Mouse (Mus musculus): ENCODE data around the gene Rusc2.

The Rusc2 gene

DNA sequence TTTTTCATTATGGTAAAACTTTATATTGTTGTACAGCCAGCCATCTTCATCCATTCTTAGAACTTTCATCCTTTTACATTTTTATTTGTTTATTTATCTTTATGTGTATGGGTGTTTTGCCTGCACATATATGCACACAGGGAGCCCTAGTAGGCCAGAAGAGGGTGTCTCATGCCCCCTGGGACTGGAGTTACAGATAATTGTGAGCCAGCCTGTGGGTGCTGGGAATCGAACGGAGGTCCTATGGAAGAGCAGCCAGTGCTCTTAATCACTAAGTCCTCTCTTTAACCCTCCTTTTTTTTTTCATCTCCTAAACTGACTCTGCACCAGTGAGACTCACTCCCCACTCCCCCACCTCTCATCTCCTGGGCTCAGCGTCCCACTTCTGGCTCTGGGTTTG lies 2.8 kb downstream of the Rusc2 start:
- DNase-seq (ENCODE audit: low spot score), result no peak

DNA sequence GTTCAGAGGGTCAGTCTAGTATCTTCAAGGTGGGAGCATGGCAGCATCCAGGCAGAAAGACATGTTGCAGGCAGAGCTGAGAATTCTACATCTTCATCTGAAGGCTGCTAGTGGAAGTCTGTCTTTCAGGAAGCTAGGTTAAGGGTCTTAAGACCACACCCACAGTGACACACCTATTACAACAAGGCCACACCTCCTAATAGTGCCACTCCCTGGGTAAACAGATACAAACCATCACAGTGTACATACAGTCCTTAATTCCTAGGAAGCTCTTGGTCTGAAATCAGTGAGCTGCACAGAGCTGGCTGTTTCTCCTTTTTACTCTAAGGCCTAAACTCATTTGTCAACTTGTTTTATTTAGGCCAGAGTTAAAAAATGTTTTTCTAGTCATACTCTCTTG lies 5.2 kb downstream of the Rusc2 start:
- no peak for DNase-seq (ENCODE audit: low spot score)

DNA sequence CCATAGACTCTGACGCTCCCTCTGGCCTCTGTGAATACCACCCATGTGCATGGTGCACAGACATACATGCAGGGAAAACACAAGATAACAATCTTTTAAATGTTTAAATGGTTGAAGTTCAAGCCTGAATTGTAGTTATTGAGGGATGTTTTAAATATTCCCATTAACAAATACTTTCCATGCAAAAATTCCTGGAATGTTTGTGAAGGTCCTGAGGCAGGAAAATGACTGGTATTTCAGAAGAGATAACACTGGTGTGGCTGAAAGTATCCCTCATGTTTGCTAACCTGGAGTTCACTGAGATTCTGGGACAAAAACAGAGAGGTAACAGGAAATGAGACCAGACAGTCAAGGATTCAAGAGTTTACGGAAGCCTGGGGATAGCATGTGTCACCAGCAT lies 7.6 kb downstream of the Rusc2 start:
- DNase-seq (ENCODE audit: low spot score), result no peak

DNA sequence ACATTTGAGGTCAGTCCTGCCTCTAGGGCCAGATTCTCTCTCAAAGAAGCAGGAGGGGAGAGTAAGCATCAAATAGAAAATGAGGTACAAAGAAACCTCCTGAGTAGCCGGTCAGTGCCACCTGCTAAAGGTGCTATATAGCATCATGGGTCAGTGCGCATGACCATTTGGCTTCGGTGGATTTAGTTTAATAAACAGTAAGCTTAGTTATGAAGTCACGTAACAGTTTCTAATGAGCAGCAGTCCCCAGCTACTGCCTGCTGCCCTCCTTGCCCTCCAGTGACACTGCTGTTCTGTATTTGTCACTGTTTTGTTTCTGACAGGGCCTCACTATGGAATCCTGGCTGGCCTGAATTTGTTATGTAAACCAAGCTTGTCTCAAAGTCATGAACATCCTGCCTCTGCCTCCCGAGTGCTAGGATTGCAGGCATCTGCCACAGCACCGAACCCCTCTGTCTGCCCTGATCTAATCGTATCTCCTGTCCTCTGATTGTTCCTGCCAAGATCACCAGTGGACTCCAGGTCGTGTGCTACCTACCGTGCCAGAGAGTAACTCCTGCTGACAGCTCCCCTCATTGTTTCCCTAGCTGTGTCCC lies 8.2 kb downstream of the Rusc2 start:
- DNase-seq (ENCODE audit: low spot score), result no peak

DNA sequence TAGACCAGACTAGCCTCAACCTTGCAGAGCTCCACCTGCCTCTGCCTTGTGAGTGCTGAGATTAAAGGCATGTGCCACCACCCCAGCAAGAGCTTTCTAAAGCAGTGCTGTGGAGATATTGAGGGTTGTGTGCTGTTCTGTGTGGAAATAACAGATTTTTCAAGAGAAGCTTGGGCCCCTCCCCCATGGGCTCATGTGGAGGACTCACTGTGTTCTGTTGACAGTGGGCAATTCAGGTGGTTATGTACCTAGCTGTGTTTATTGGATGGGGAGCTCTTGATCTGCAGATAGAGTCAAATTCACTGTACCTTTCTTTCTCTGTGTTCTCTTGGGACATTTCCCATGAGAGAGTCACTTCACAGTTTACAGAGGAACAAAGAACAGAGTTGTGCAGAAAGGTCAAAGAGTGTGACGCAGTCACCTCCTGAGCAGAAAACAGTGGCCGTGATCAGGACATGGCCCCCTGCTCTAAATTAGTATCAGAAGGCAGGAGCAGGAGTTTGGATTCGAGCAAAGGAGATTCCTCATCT lies 9.8 kb downstream of the Rusc2 start:
- DNase-seq (ENCODE audit: low spot score), result no peak

DNA sequence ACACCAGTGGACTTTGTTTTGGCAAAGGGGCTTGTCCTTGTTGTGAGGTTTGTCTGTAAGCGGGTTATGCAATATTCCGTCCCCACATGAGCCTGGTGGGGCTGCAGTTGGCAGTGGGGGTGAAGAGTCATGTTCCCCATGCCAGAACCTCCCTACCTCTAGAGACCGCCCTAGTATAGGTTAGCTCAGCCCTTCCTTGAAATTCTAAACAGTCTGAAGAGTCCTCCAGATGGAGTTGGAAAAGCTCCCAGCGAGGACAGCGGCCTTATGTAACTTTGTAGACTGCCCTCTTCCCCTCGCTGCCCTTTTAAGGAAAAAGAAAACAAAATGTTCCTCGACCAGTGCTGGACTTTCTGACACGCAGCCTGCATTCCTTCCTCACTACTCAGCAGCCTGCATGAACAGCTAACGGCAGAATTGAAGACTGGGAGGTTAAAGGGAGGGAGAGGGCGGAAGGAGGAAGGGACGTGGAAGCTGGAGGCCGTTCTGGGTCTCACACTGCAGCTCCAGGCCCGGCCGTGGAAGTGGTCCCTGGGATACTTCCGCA lies 12.6 kb downstream of the Rusc2 start:
- DNase-seq (ENCODE audit: low spot score), result peak; percentile 65

DNA sequence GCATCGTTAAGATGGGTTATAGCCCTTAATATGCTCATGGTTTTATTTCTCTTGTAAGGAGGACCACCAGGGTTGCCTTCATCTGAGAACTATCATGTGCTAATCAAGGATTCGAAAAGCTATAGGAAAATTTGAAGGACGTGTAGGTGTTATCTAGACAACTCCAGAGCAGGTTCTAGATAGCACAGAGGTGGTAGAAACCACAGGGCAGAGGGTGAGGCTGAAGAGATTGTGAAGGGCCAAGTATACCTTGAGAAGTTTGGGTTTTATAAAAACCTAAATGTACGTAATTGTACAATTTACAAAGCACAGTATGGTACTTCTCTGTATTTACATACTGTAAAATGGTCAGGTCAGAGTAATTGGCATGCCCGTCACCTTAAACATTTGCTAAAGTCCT lies 13.4 kb downstream of the Rusc2 start:
- DNase-seq (ENCODE audit: low spot score), result no peak

DNA sequence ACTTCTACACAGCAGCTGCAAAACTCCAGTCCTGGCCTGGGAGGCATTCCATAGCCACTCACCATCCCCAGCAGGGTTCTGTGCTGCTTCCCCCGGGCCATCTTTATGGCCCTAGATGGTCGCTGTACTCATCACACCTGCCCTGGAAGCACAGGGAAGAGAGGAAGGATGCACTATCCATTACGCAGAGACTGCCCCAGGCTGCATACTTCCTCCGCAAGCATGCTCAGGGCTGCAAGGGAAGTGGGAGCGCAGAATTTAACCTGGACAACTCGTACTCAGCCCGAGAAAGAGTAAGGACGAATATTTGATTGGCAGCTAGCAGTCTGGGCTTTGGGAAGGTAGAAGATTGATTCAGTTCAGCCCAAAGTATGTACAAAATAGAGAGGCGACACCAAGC lies 14.1 kb downstream of the Rusc2 start:
- no peak for DNase-seq (ENCODE audit: low spot score)

DNA sequence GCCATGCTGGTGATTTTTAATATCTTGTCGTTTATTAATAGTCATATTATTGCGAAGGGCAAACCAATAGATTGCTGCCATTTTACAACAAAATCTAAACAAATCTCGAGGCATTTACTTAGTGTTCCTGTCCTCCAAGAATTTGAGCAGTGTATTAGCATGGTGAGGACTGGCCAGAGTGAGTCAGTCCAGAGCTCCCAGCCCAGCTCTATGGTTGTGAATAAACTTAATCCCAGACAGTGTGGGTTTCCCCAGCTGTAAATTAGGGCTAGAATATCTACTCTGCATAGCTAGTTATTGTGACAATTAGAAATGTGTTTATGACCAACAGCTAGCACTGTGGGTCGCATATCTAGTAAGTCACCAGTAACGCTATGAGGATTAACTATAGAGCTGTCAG lies 14.6 kb downstream of the Rusc2 start:
- no peak for DNase-seq (ENCODE audit: low spot score)

DNA sequence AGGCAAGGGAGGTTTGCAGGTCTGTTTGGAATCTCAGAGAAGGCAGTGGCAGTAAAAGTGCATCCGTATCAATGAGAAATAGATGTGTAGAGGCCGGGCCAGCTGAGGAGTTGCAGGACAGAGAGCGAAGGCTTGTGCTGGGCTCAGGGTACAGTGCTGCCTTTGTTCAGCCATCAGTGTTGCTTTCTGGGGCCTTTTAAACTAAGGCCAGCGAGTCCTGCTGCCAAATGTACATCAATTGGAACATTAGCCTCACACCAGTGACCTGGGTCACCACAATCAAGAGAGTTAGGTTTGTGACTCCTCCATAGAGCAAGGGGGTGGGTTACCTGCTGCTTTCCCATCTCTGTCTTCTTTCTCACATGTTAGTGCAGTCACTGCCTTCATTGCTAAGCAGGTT lies 16.2 kb downstream of the Rusc2 start:
- DNase-seq (ENCODE audit: low spot score), result peak; percentile 45

DNA sequence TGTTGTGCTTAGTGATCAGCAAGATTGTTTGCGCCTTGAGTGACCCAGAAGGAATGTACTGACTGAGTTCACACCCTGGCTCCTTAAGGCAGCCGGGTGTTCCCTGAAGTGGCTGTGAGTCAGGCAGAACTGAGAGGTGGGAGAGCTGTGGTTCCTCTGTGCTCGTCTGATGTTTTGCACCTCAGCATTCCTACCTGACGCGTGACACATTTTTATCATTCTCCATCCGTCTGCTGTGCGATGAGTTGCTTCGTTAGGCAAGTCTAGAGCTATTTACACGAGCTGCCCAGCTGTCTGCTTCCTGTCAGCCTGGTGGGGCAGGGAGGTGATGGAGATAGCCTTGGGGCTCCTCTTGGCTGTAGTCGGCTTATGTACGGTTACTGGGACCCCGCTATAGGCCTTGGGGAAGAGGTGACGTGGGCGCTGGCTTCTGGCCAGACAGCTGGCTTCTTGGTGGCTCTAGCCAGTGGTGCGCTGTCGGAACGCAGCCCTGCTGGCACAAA lies 17.1 kb downstream of the Rusc2 start:
- DNase-seq (ENCODE audit: low spot score), result peak; percentile 72

DNA sequence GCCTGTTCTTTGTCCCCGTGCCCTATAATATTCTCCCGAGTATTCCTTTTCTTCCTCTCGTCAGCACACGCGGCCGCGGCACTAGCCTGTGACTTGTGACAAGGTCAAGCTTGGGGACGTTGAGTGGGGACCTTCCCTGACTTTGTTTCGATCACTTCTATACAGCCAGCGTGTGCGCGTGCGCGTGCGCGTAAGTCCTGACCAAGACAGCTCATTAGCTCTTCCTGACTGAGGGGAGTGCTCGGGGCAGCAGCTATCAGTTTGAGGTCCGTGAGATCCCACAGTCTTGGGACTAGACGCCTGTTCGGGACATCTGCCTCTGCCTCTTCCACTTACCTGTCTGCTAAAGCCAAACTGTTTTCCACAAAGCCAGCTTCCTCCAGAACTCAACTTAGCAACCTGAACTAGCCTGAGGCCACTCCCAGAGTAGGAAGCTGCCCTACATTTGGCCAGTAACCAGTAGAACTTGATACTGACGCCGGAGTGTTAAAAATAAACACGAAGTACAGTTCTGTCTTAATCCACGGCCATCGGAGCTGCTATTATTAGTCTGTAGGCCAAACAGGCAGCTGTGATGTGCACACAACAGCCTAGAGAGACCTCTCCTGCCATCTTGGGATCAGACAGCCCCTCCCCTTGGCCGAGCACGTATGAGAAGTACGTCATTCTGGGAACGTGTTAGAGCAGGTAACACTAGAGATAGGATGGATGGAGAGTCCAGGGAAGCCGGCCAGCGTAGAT lies 17.8 kb downstream of the Rusc2 start:
- DNase-seq (ENCODE audit: low spot score), result peak; percentile 45

DNA sequence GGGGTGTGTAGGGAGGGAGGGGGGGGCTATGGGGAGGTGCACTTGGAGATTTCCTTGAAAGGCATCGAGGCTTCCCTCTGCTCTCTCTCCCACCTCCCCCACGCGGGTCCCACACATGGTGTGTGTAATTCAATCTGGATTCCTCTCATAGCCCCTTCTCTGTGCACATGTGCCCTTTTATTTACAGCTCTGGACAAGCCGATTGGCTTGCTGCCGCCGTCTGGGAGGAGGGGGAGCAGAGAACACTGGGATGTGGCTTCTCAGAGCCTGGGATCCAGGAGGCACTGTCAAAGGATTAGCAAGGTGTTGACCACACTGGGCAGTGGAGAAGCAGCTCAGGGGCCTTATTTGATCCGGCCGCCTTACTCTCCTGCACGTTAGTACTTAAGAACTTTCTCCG lies 19.2 kb downstream of the Rusc2 start:
- DNase-seq (ENCODE audit: low spot score), result peak; percentile 64

DNA sequence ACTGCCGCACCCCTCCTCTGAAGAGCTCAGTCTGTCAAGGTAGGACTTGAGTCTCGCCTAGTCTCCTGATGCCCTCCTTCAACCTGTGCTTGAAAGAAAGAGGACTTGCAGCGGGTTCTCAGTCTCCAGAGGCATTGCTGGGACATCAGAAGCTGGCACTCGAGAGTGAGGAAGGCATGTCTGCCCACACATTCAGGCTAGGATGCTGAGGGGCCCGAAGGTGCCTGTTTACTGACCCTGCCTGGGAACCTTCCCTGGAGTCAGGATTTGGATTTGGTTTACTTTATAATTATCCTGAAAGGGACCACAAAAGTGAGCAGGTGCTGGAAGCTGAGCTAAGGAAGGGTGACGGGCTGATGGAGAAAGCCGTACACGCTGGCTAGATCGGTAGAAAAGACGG lies 19.7 kb downstream of the Rusc2 start:
- no peak for DNase-seq (ENCODE audit: low spot score)

DNA sequence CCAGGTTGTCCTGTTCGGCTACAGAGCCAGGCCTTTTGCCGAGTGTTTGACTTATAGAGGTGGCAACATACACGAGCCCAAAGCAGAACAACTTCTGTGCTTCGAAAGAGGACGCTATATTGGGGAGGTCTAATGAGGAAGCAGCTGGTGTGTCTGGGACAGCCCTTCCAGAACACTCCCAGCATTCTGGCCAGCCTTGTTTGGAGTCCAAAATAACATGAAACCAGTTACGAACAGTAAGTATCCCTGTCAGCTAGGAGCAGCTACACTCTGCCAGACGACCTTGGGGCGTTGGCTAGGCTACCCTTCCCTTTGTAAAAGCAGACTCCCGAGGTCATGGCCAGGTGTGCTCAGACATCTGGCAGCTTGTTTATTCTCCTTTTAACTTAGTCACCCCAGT lies 20.4 kb downstream of the Rusc2 start:
- DNase-seq (ENCODE audit: low spot score), result peak; percentile 49

DNA sequence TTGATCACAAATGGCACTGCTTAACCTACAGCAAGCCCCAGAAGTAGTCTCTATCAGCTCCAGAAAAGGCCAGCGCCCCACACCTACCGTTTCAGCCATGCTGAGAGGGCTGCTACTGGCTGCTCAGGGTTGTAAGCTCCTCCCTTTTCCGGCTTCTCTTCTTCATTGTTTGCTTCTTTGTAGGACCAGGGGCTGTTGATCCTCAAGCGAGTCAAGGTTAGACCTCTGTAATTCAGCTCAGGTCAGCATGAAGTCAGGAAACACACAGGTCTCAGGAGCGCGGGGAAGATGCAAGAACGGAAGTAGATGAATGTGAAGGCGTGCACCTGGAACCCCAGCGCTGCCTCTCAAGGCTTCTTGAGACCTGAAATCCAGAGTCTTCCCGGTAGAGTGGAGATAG lies 22.9 kb downstream of the Rusc2 start:
- DNase-seq (ENCODE audit: low spot score), result no peak

DNA sequence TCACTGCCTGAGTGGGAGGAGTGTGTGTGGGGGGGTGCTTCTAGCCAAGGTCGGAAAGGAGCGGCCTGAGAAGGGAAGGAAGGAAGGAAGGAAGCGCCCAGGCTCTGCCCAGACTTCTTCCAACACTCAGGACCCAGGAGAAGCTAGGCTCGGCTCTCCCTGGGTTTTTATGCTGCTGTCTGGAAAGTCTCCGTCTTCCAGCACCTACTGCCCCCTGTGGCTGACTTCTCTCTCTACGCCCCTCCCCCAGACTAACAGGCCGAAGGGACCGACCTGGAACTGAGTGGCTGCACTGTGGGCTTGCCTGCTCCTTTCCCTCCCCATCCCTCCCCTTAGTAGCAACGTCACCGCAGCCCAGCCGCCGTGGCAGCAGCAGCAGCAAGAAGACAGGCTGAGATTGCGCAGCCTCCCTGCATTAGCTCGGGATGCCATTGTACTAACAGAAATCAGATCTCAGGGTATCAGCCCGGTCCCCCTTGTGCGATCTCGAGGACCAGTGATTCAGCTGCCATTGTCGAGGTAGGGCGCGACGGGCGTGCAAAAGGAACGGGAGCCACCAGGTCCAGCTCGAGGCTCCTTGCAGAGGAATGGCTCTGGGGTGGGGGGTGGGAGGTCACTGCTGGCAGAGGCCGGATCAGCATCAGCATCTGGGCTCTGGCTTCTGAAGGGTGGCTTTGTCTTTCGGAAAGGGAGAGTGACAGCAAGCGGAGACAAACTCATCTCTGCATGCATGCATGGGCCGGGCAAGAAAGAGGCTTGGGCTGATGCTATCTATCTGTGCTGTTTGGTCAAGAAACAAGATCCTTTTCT lies 24.6 kb downstream of the Rusc2 start:
- peak; percentile 84 for DNase-seq (ENCODE audit: low spot score)

DNA sequence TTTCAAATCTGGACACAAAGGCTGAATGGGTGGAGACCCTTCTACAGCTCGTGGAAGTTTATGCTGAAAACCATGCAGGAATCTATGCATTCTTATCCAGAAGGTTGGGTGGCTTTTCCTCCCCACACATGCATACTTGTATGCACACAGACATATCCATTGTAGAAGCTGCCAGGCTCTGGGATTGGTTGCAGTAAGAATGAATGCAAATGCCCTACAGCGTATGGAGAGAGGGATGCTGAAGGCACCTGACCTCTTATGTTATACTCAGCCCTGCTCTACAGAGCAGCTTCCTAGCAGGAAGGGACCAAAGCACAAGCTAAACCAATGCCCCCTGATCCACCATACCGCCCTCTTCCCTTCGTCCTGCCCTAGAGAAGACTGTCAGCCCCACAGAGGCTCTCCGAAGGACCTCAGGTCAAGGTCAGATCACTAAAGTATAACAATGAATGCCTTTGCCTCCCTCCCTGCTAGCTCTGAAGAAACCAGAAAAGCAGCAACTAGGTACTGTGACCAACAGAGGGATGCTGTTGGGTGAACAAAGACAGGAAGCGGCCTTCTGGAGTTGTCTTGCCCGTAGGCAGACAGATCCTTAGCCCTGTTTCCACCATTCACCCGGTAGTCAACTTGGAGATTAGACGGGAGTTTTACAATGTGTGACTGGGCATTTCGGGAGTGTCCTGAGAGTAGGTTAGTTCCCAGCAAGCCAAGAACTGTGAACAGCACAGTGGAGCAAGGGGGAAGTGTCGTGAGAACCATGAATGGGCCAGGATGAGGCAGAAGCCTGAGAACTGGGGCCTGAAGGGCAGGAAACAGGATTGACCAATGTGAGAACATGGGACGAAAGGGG lies 25.5 kb downstream of the Rusc2 start:
- DNase-seq (ENCODE audit: low spot score), result no peak

DNA sequence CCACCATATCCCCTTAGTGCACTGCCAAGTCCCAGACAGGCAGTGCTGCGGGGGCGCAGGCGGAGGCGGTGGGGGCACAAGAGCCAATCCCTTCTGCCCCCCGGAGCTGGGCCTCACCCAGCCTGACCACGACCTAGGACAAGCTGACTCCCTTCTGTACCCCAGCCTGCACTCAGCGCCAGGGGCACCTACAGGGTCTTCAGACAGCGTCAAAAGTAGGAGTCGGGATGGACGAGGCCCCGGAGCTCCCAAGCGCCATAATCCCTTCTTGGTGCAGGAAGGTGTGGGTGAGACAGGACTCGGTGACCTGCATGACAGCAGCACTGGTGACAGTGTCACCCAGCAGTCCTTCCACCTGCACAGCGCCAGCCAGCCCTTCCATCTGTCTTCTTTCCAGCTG lies 33.0 kb downstream of the Rusc2 start:
- no peak for DNase-seq (ENCODE audit: low spot score)

DNA sequence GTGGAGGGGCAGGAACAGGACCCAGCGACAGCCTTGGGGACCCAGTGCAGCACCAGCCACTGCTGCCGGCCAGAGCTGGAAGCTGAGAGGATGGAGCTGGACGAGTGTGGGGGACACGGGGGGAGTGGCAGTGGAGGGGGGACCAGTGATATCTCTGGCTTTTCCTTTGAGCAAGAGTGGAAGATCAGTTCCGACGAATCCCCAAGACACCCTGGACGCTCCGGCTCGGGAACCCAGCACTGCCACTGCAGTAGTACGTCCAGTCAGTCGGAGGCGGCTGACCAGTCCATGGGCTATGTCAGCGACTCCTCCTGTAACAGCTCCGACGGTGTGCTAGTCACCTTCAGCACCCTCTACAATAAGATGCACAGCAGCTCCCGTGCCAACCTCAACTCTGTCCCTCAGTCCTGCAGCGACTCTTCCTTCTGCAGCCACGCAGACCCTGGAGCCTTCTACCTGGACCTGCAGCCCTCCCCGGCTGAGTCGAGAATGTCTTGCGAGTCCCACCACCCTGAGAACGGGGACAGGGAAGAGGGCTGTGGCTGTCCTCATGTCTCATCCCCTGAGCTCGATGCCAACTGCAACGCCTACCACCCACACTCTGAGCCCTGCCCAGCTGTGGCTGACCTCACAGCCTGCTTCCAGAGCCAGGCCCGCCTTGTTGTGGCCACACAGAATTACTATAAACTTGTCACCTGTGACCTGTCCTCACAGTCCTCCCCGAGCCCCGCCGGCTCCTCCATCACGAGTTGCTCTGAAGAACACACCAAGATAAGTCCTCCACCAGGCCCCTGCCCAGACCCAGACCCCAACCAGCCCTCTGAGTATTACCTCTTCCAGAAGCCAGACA lies 33.7 kb downstream of the Rusc2 start:
- no peak for DNase-seq (ENCODE audit: low spot score)

DNA sequence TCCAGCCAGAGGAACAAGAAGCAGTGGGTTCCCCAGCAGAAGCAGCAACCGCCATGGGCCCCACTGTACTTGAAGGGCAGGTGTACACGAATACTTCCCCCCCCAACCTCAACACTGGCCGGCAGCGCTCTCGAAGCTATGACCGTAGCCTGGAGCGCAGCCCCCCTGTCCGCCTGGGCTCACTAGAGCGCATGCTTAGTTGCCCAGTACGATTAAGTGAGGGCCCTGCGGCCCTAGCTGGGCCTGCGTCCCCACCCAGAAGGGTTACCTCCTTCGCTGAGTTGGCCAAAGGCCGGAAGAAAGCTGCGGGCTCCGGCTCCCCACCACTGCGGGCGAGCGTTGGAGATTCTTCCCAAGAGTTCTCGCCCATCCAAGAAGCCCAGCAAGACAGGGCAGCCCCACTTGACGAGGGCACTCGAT lies 34.3 kb downstream of the Rusc2 start:
- no peak for DNase-seq (ENCODE audit: low spot score)

All from testis, postnatal 10 days (tissue).